Mouse (Mus musculus) limb, embryonic 13.5 days (tissue): ENCODE data around the gene Xpo5. TPM values are rescaled to one million over a fixed set of nuclear protein-coding genes. Genes with fewer than 3 reads are reported as not detected.

ENCODE experiments used
- ATAC-seq: fragments of 200-750 bp; cut with Nextera tagmentation; 2 replicates; pipeline ENCODE4 v1.8.0; 2017; ENCODE audit warnings: low read depth, moderate number of reproducible peaks, moderate TSS enrichment; ENCODE audit not compliant: low FRiP score
- H3K27ac ChIP-seq: fragments of 300-500 bp; sonication (generic); 2 replicates; pipeline ENCODE4 v1.5.1; 2015; ENCODE audit warnings: inconsistent platforms, mild to moderate bottlenecking, moderate library complexity
- H3K27me3 ChIP-seq: fragments of 300-500 bp; sonication (generic); 2 replicates; pipeline ENCODE4 v1.6.1; 2015; ENCODE audit warnings: mild to moderate bottlenecking, inconsistent platforms
- H3K36me3 ChIP-seq: fragments of 300-500 bp; sonication (generic); 2 replicates; pipeline ENCODE4 v1.6.1; 2015; ENCODE audit warnings: inconsistent platforms, mild to moderate bottlenecking, moderate library complexity
- H3K4me1 ChIP-seq: fragments of 300-500 bp; sonication (generic); 2 replicates; pipeline ENCODE4 v1.6.1; 2015; ENCODE audit warnings: inconsistent platforms
- H3K4me2 ChIP-seq: fragments of 300-500 bp; sonication (generic); replicated peaks from 2 replicates; pipeline ENCODE4 v1.6.1; 2015; ENCODE audit warnings: inconsistent platforms, mild to moderate bottlenecking, moderate library complexity
- H3K4me3 ChIP-seq: fragments of 300-500 bp; sonication (generic); 2 replicates; pipeline ENCODE4 v1.5.1; 2015; ENCODE audit warnings: moderate library complexity, mild to moderate bottlenecking, inconsistent platforms
- H3K9ac ChIP-seq: fragments of 300-500 bp; sonication (generic); 2 replicates; pipeline ENCODE4 v1.6.1; 2015; ENCODE audit warnings: mild to moderate bottlenecking, inconsistent platforms
- H3K9me3 ChIP-seq: fragments of 300-500 bp; sonication (generic); 2 replicates; pipeline ENCODE4 v1.6.1; 2016; ENCODE audit warnings: inconsistent platforms
- WGBS: fragments of 180-500 bp; shearing (Covaris S2); methylation state at CpG from one replicate; pipeline ENCODE4 v1.1.7; 2015; 5-methylcytosine and 5-hydroxymethylcytosine counted together
- polyA plus RNA-seq: library from polyadenylated mRNA; unstranded; fragments of >200 nt; fragmentation: Nextera tagmentation; extraction: Ambion mirVana; gene quantifications from 2 replicates; pipeline ENCODE4 v1.2.1, GENCODE M21; 2015

Gene Xpo5
- polyA plus RNA-seq, 1 experiment from 2014 or later: 48.5 TPM

DNA sequence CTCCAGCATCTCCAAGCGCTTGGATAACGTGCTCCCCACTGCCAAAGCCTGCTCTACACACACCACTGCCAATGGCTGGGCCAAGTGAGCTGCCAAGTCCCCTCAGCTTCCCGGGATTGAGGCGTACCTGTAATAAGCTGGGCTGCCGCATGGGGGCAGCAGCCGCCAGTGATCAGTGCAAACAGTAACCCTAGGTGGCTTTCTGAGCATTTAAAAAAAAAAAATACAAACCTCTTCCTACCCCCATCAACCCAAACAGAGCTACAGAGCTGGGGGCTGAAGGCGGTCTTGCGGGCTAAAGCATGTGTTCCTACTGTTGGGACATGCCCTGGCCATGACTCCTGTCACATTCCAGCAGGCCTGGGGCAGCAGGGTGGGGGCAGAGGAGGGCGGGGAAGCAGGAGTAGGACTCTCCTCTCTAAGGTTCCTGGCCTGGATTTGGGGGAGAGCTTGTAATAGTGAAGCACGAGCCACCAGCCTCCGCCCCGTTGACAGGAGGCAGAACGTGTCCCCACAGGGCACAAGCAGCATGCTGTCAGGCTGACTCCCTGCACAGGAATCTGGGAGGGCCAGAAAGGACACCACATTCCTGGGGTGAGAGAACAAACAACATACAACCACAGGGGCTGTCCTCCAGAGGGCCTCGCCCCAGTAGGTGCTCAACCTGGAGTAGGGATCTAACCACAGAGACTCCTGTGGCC lies 63.5 kb downstream of the Xpo5 start:
- ATAC-seq: peak; percentile 52
- peaks cover 4% of the 10 kb centered on the region; the same call in 1 of the 2 replicates for H3K4me1 ChIP-seq
- no peak overlapping the region for H3K9ac ChIP-seq
- no peak overlapping the region for H3K4me3 ChIP-seq
- H3K36me3 ChIP-seq: peaks cover 95% of the 10 kb centered on the region
- H3K4me2 ChIP-seq: no peak overlapping the region
- H3K27ac ChIP-seq: peak overlapping the region; percentile 58; the same call in 1 of the 2 replicates
- H3K9me3 ChIP-seq: no peaks in the 10 kb centered on the region
- WGBS: 26% methylated on average over 14 of the region's 14 CpGs
- no peaks in the 10 kb centered on the region for H3K27me3 ChIP-seq

DNA sequence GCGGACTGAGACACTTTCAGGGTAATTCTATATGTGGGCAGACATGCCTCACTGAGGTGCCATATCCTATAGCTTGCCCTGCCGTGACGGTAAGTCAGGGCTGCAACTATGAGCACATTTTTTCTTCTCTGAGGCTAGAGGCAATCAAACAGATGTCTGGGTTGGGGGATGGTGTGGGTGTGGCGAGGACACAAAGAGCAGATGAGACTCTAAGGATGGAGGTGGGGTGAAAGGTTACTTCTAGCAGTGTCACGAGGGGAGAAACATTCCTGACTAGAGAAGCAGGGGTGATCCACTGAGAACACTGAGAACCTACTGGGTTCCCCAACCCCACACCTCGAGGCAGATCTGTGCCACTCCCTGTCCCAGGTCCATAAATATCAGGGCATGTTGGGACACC lies 64.4 kb downstream of the Xpo5 start:
- Histone ChIP-seq H3K9me3 (no peaks in the 10 kb centered on the region), H3K36me3 (peaks cover 95% of the 10 kb centered on the region), H3K4me3 (no peak overlapping the region), H3K27ac (peak overlapping the region; percentile 58; the same call in 1 of the 2 replicates), H3K27me3 (no peaks in the 10 kb centered on the region), H3K4me2 (no peak overlapping the region), H3K4me1 (peaks cover 4% of the 10 kb centered on the region; the same call in 1 of the 2 replicates), H3K9ac (no peak overlapping the region)
- ATAC-seq: no peak
- 59% methylated on average over 6 of the region's 6 CpGs for WGBS

DNA sequence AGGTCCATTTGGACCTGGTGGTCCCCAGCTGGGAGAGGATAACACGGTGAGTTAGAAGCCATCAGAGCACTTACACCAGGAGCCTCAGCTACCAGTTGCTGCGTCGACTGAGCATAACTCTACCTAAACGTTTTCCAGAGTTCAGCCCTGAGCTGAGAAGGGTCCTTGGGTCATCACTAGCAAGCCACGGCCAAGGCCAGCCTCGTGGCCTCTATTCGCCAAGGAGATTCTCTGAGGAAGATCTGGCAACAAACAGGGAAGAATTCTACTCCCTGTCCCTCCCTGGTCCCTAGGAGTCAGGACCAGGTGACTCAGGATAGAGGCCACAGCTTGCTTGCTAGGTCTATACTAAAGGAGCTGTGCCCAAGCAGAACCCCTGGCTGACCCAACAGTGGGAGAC lies 64.9 kb downstream of the Xpo5 start:
- Histone ChIP-seq H3K4me3 (no peak overlapping the region), H3K4me2 (no peak overlapping the region), H3K27ac (peak overlapping the region; percentile 22; the same call in 1 of the 2 replicates), H3K27me3 (no peaks in the 10 kb centered on the region), H3K36me3 (peaks cover 93% of the 10 kb centered on the region), H3K9ac (no peak overlapping the region), H3K4me1 (peaks cover 8% of the 10 kb centered on the region), H3K9me3 (no peaks in the 10 kb centered on the region)
- no peak for ATAC-seq
- 79% methylated on average over 7 of the region's 7 CpGs for whole genome bisulfite sequencing

DNA sequence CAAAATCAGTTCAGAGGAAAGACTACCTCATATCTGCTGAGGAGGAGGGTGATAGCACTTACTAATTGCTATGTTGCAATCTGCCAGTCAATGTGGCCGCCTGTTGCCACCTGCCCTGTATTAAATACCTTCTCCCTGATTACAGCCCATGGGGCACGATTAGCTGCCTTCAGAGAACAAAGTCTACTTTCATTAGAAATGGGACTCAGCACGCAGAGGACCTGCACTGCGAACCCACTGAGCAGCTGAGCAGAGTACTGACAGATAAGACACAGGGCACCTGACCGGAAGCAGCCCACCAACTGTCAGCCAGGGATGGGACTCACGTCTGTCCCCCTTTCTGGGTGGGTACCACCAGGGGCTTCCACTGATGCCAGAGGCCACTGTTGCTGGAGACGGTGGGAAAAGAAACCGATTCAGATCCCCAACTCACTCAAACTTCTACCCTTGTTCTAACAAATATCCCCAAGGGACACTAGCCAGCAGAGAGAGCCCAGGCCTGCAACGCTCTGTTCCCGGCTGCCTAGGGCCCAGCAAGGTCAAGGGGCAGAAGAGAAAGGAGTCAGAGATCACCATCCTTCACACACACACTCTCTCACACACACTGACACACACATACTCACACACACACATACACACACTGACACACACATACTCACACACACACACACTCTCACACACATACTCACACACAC lies 65.6 kb downstream of the Xpo5 start:
- Histone ChIP-seq H3K4me2 (no peak overlapping the region), H3K36me3 (peaks cover 92% of the 10 kb centered on the region), H3K9me3 (no peaks in the 10 kb centered on the region), H3K4me1 (peaks cover 14% of the 10 kb centered on the region), H3K27me3 (no peaks in the 10 kb centered on the region), H3K4me3 (no peak overlapping the region), H3K9ac (no peak overlapping the region), H3K27ac (no peak overlapping the region)
- ATAC-seq: no peak
- WGBS: 73% methylated on average over 10 of the region's 10 CpGs

DNA sequence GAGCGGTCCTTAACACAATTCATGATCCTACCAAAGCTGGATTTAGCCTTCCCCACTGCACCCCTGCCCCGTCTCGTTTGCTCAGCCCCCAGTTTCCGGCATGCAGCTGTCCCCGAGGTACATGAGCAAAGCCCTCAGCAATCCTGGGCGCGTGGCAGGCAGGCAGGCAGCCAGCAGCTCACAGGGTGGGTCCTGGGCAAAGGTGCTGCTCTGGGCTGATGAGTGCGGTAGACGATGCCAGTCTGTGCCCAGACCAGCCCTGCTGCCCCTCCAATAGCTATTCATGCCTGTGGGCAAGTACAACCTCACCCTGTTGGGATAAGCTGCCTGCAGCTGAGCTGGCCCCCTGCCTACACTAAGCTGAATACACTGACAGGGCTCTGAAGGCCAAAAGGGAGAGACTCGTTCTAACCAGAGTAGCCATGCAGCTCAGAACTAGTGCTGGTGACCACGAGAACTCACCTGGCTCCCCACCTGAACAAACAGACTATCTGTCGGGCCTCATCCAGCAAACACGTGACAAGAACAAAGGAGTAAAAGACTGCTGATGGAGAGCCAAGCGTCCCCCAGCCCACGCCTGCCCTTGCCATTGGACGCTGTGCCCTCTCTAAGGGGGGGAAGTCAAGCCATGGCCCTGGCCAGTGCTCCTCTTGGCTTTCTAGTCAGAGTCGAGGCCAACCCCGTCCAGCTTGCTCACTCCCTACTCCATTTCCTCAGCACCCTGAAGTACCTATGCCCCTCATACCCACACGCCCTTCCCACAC lies 67.4 kb downstream of the Xpo5 start:
- 84% methylated on average over 19 of the region's 19 CpGs for WGBS
- H3K36me3 ChIP-seq: peaks cover 88% of the 10 kb centered on the region
- H3K27ac ChIP-seq: peak overlapping the region; percentile 17; the same call in 1 of the 2 replicates
- H3K4me1 ChIP-seq: peaks cover 29% of the 10 kb centered on the region
- H3K27me3 ChIP-seq: no peaks in the 10 kb centered on the region
- ATAC-seq: no peak
- H3K4me3 ChIP-seq: no peak overlapping the region
- H3K9ac ChIP-seq: peak overlapping the region; percentile 4; the same call in 1 of the 2 replicates
- H3K4me2 ChIP-seq: no peak overlapping the region
- H3K9me3 ChIP-seq: no peaks in the 10 kb centered on the region

DNA sequence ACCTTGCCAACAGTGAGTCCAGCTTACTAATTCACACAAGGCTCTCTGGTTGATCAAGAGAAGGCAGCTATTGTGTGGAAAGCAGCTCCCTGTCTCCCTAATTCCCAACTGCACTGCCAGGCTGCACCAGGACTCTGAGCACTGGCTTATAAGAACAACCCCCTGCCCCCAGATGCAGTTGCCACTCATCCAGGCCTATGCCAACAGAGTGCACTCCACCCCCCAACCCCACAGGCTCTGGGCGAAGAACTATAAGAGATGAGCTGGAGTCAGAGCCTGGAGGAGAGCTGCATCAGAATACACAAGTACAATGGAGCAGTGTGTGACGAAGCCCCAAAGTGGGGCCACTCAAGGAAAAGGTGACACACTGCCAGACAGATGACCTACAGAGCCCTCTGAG lies 69.5 kb downstream of the Xpo5 start:
- no peak overlapping the region for H3K27ac ChIP-seq

DNA sequence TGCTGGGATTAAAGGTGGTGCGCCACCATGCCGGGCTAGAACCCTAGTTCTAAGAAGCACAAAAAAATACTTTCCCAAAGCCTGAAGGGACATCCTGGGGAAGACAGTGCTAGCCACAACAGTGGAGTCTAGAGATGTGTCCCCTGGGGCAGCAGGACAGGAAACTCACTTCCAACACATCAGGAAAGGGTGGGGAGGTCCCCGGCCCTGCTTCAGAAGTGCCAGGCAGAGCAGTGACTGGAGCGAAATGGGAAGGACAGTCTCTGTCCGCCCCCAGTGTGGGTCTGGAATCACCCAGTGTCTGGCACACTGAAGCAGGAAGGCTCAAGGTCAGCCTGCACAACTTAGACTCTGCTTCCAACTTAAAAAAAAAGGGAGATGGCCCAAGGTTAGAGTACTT lies 70.1 kb downstream of the Xpo5 start:
- Histone ChIP-seq H3K4me3 (no peak overlapping the region), H3K27ac (no peak overlapping the region), H3K27me3 (no peaks in the 10 kb centered on the region), H3K9me3 (no peaks in the 10 kb centered on the region), H3K36me3 (peaks cover 78% of the 10 kb centered on the region), H3K4me1 (peaks cover 34% of the 10 kb centered on the region), H3K4me2 (no peak overlapping the region), H3K9ac (no peak overlapping the region)
- WGBS: 88% methylated on average over 5 of the region's 5 CpGs
- no peak for ATAC-seq

More for the DNA sequence above, 69.5 kb downstream of the Xpo5 start:
- 92% methylated on average over 2 of the region's 2 CpGs for WGBS
- Histone ChIP-seq H3K27me3 (no peaks in the 10 kb centered on the region), H3K4me3 (no peak overlapping the region), H3K9ac (peak overlapping the region; percentile 31; the same call in 1 of the 2 replicates), H3K4me1 (peaks cover 28% of the 10 kb centered on the region), H3K36me3 (peaks cover 83% of the 10 kb centered on the region), H3K9me3 (no peaks in the 10 kb centered on the region), H3K4me2 (no peak overlapping the region)
- ATAC-seq: no peak

DNA sequence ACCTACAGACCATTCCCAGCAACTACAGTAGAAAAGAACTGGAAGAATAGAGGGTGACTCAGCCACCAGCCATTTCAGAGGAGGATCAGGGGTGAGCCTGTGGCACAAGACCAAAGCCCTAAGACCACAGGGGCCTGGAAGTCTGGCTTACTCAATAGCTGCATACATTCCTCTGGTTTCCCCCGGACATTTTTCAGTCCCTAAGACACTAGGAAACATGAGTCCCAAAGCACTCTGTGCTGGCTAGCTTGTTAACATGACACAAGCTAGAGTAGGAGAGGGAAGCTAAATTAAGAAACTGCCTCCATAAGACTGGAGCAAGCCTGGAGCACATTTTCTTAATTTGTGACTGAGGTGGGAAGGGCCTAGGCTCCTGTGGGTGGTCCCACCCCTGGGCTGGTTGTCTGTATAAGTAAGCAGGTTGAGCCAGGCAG lies 71.2 kb downstream of the Xpo5 start:
- WGBS: 39% methylated on average over 1 of the region's 1 CpGs
- Histone ChIP-seq H3K9me3 (no peaks in the 10 kb centered on the region), H3K27me3 (no peaks in the 10 kb centered on the region), H3K36me3 (peaks cover 79% of the 10 kb centered on the region), H3K4me2 (no peak overlapping the region), H3K4me3 (no peak overlapping the region), H3K27ac (peak overlapping the region; percentile 44), H3K4me1 (peaks cover 45% of the 10 kb centered on the region), H3K9ac (no peak overlapping the region)
- ATAC-seq: 0 out of 2 replicates have a peak, but pooled peaks have one; percentile 7

DNA sequence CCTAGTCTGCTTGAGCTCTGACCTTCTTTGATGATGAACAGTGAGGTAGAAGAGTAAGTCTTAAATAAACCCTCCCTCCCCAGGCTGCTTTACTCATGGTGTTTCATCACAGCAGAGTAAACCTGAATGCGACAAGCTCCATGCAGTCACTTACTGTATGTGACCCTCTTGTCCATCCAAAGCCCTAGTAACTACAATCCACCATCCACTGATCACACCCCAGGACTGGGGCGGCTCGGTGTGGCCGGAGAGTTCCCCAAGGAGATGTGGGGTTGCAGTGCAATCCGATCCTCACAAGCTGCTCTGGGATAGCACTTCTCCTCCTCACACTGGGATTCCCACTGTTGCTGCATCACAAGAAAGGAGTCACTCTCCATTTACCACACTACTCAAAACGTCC lies 71.9 kb downstream of the Xpo5 start:
- Histone ChIP-seq H3K4me2 (no peak overlapping the region), H3K9me3 (no peaks in the 10 kb centered on the region), H3K9ac (0 out of 2 replicates have a peak overlapping the region, but pooled peaks have one; percentile 55), H3K4me3 (no peak overlapping the region), H3K27ac (peak overlapping the region; percentile 44; the same call in 1 of the 2 replicates), H3K4me1 (peaks cover 49% of the 10 kb centered on the region), H3K27me3 (no peaks in the 10 kb centered on the region), H3K36me3 (peaks cover 79% of the 10 kb centered on the region)
- 71% methylated on average over 6 of the region's 6 CpGs for WGBS
- ATAC-seq: no peak

DNA sequence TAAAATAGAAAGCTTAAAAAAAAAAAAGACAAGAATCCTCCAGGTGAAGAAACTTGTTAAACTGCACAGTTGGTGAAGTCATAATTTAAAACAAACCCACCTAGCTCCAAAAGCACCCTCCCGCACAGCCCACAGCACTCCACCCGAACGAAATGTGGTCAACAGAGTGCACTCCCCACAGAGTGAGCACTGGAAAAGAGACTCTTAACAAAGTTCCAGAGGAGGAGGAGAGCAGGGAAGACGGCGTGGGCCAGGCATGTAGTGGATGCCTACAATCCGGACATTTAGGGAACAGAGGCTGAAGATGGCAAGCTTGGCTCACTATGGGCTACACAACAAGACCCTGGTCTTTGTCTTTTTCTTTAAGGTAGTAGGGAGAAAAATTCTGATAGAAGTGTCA lies 72.5 kb downstream of the Xpo5 start:
- Histone ChIP-seq H3K9me3 (no peaks in the 10 kb centered on the region), H3K27ac (no peak overlapping the region), H3K4me2 (no peak overlapping the region), H3K4me3 (no peak overlapping the region), H3K9ac (no peak overlapping the region), H3K27me3 (no peaks in the 10 kb centered on the region), H3K36me3 (peaks cover 79% of the 10 kb centered on the region), H3K4me1 (peaks cover 49% of the 10 kb centered on the region)
- ATAC-seq: no peak
- WGBS: 77% methylated on average over 6 of the region's 6 CpGs

DNA sequence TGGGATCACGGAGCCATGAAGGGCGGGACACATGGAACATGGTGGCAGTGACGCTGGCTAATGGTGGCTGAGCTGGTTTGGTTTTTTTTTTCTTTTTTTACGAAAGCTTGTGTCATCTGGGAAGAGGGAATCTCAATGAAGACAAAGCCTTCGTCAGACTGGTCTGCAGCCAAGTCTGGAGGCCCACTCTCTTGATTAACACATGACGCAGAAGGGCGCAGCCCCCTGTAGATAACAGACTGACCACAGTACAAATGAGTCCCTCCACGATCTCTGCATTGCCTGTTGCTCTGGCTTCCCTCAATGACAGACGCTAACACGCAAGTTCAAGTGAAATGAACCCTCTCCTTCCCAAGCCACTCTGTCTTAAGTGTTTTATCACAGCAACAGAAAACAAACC lies 72.9 kb downstream of the Xpo5 start:
- no peak for ATAC-seq
- peaks cover 79% of the 10 kb centered on the region for H3K36me3 ChIP-seq
- no peak overlapping the region for H3K9ac ChIP-seq
- no peaks in the 10 kb centered on the region for H3K27me3 ChIP-seq
- no peaks in the 10 kb centered on the region for H3K9me3 ChIP-seq
- peaks cover 49% of the 10 kb centered on the region for H3K4me1 ChIP-seq
- no peak overlapping the region for H3K27ac ChIP-seq
- WGBS: 91% methylated on average over 10 of the region's 10 CpGs
- H3K4me2 ChIP-seq: no peak overlapping the region
- H3K4me3 ChIP-seq: no peak overlapping the region

DNA sequence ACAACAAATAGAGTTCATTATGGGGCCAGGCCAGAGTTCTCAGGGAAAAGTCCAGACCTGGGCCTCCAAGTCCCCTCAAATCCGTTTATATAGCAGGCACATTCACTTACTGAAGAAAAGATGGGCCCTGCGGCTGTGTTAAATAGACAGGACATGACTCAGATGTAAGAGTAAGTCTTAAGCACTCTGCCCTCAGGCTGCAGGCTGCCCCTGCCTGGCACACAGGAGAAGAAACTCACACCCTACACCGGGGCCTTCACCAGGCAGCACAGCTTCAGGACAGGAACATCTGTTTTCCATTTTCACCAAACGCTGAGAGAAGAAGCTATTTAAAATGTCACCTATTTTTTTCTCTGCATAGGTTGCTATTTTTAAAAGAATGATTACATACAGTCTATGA lies 75.0 kb downstream of the Xpo5 start:
- Histone ChIP-seq H3K27ac (peak overlapping the region; percentile 67; the same call in 1 of the 2 replicates), H3K4me1 (peaks cover 62% of the 10 kb centered on the region), H3K4me2 (peak overlapping the region; percentile 31; the same call in 1 of the 2 replicates), H3K36me3 (peaks cover 66% of the 10 kb centered on the region), H3K9me3 (no peaks in the 10 kb centered on the region), H3K27me3 (no peaks in the 10 kb centered on the region), H3K9ac (peak overlapping the region; percentile 50; the same call in 1 of the 2 replicates), H3K4me3 (no peak overlapping the region)
- WGBS: 15% methylated on average over 4 of the region's 4 CpGs
- ATAC-seq: peak; percentile 43; the same call in 1 of the 2 replicates
